Mouse (Mus musculus): Measurements from ENCODE around the gene Agbl1.
A peak's percentile ranks its signal among the peaks of the same experiment; 100 is the strongest.
"Not testable (repeated sequence)": the region's sequence is repeated elsewhere in the genome, so short reads cannot be mapped to it uniquely, and the experiment has no call there.

Gene Agbl1

GRCm38 (mm10) chr7:76229311-76229937, at the start of gene Agbl1:
Gene Agbl1 (plus strand): TSS chr7:76229887.
- DNase-seq: no peak

- no peak for DNase-seq
Measured at GRCm38 (mm10) chr7:76185005-76185658, 44.6 kb upstream of the Agbl1 start.

DNA sequence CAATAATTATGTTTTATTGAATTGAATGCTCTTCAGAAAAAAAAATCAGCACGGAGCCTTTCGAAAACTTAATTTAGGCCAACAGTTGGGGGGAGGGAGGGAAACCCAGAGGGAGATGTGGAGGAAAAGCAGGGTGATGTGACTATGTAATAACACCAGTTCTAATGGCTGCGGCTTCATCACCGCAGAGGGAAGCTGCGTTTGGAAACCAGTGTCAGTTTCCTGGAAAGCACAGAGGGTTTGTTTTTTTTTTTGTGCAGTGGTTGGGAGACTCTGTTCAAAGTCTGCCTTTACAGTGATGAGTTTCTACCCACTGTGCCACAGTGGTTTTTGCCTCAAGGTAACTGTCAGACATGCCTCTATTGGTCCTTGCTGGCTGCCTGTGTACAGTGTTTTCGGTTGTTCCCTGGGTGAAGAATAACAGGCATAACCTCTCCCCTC, 44.0 kb upstream of the Agbl1 start:
- no peak for DNase-seq

GRCm38 (mm10) chr7:76218546-76218945, 11.1 kb upstream of the Agbl1 start:
- no peak for DNase-seq

GRCm38 (mm10) chr7:76219797-76220469, 9.8 kb upstream of the Agbl1 start:
- no peak for DNase-seq

GRCm38 (mm10) chr7:76222691-76223090, 7.0 kb upstream of the Agbl1 start:
- no peak for DNase-seq

DNA sequence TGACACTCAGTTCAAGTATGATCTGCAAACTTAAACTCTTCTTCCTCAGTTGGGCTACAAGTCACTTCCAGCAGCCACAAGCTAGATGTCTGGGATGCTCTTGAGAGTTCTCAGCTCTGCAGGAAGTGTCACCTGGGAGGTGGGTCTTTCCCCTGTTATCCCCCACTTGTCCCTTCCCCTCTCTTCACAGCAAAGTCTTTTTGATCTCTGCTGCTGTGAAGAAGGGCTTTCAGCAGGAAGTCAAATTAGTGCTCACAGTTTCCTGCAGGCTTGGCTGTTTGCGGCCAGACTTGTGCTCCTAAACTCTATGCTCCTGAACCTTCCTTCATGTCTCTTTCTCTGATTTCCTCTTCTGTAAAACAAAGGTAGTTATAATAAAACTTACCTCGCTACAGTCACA, 806 bp upstream of the Agbl1 start:
- no peak for DNase-seq

GRCm38 (mm10) chr7:76234321-76234720, 4.6 kb downstream of the Agbl1 start:
- DNase-seq: no peak

GRCm38 (mm10) chr7:76237497-76237896, 7.8 kb downstream of the Agbl1 start:
- no peak for DNase-seq

- not testable (repeated sequence) for DNase-seq
Measured at GRCm38 (mm10) chr7:76244839-76245238, 15.2 kb downstream of the Agbl1 start.

- DNase-seq: no peak
Measured at GRCm38 (mm10) chr7:76275061-76275460, 45.4 kb downstream of the Agbl1 start.

- no peak for DNase-seq
Measured at GRCm38 (mm10) chr7:76282831-76283230, 53.1 kb downstream of the Agbl1 start.

- peak; percentile 6 for DNase-seq
Measured at GRCm38 (mm10) chr7:76287531-76287930, 57.8 kb downstream of the Agbl1 start.

DNA sequence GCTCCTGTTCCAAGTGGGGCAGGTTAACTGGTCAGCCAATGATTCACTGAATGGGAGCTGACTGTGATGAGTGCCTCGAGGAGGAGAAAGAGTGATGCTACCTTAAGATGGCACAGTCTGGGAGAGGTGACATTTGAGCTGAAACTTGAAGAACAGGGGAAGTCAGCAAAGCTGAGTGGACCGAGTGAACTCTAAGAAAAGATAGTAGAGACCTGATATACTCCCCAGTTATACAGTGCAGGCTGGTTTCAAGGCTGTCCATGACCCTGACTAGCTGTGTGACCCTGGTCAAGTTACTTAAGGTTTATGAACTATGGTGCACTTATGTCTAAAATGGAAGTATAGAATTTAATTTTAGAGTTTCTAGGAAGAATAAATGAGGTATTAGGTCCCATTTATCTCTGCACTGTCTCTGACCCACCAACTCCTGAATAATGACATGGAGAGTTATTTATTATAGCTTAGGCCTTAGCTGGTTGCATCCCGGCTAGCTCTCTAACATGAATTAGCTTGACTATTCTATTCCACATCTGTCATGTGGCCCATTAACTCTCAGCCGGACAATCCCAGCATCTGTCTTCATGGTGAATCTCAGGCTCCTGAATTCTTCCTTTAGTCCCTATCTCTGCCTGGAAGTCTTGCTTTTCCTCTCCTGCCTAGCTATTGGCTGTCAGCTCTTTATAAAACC, 92.3 kb downstream of the Agbl1 start:
- no peak for DNase-seq

DNA sequence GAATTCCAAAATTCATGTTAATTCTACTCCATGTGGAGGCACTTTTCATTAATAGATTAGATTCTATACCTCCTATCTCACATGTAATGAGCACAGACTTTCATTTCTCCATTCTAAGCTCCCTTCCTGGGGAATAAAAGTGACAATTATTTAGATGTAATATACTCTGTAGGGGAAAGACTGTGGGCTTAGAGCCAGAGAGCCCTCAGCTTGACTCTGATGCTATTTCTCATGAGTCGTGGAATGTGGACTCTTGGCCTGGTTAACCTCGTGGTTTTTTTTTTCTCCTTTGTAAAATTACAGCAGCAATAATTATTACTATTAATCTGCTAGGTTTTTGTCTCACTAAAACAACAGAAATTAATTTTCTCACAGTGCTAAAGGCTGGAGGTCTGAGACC, 96.4 kb downstream of the Agbl1 start:
- peak; percentile 49 for DNase-seq

DNA sequence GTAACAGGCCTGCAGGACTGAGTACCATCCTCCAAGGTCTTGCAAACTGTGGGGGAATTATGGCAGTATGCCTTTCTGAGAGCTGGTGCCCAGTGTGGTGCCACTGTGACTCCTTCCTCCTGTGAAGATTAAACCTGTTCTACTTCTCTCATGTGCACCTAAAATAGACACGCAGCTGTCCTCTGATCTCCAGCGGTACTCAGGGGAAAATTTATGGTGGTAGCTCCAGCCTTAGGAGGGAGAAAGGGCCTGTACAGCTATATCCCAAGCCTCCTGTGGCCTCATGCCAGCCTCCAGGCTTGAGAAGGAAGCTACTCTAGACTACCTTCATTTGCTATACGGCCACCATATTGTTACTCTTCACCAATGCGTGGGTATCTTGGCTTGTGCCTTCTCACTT, 109.6 kb downstream of the Agbl1 start:
- no peak for DNase-seq

DNA sequence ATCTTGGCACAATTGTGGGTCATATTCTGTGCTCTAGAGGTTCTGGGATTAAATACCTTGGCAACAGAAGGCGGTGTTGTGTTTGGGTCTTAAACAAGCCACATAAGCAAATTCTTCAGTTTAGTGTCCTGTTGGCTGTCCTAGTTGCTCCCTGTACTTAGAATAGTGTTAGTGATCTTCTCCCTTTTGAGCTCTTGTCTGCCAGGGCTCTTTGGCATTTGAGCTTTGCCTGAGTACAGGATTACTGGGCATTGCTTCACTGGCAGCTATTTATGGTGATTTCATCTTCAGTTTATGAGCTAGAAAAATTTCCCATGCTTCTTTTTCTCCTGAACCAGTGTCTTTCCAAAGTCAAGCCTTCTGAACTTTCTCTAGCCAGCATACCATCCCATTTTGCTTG, 111.9 kb downstream of the Agbl1 start:
- no peak for DNase-seq

DNA sequence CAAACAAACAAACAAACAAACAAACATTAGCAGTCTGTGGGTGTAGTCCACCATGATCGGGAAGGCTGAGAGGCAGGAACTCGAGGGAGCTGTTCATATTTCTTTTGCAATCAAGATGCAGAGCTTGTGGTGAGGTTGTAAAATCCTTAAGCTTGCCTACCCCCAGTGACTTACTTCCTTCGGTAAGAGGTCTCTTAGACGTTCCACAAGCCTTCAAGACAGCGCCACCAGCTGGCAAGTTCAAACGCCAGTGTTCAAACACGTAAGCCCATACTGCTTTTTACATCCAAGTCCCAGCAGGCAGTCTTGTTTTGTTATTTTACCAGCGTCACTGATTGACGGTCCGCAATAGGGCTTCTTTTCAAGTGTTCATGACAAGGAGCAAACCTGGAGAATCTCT, 123.8 kb downstream of the Agbl1 start:
- peak; percentile 41 for DNase-seq

GRCm38 (mm10) chr7:76354510-76354909, 124.8 kb downstream of the Agbl1 start:
- DNase-seq: peak; percentile 69

DNA sequence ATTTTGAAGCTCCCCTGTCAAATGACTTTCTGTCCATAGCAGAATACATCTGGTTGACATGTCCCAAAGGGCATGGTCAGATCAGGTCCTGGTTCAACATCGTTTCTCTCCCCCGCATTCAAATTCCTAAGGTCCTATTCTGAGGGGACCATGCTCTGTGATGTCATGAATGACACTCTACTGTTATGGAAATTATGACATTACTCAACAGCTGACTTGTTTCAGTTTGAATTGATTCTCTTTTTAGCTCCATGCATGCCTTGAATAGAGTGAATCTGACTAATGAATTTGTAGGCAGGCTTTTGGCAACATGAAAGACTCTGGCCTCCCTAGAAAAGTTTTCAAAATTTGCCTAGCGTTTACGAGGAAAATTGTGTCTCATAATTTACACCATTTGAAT, 141.6 kb downstream of the Agbl1 start:
- no peak for DNase-seq

DNA sequence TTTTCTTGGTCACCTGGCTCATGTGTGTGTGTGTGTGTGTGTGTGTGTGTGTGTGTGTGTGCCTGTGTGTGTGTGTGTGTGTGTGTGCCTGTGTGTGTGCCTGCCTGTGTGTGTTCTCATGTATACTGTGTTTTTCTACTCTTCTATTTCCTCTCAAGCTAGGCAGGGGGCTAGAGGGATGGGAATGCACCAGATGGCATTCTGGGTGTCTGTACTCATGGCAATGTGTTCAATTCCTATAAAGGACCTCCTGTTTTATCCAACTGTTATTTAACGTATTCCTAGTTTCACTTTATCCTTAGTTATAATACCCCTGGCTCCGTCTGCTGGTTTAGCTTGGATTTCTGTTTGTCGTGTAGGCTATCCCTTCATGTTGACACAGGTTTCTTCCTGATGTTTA, 149.8 kb downstream of the Agbl1 start:
- no peak for DNase-seq

DNA sequence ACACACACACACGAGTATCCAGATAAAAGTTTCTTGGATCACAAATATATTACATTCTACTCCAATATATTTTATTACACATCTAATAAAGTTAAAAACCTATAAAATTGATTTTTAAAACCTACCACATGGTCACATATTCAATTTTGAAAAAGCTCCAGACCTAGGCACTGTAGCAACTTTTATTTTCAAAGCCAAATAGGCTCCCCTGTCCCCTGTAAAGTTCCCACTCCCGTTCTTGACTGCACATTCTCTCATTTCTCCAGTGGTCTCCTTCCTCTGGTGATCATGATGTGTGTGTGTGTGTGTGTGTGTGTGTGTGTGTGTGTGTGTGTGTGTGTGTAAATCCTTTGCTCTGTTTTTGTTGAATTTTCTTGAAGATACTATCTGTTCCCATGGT, 152.3 kb downstream of the Agbl1 start:
- no peak for DNase-seq

- no peak for DNase-seq
Measured at GRCm38 (mm10) chr7:76389240-76389639, 159.6 kb downstream of the Agbl1 start.
